Mouse (Mus musculus) heart, postnatal 0 days (tissue): ENCODE measurements around the gene BC052040.

Source experiments
- CTCF ChIP-seq: IDR thresholded peaks from 2 replicates; pipeline ENCODE4 v1.5.1; 2016; ENCODE audit warnings: antibody characterized with exemption, control low read depth, low read depth
- EP300 ChIP-seq: IDR thresholded peaks from 2 replicates; pipeline ENCODE4 v1.6.1; 2016; ENCODE audit warnings: antibody characterized with exemption, low read depth

- no peak for TF ChIP-seq CTCF
- no peak for TF ChIP-seq EP300
Observed at GRCm38 (mm10) chr2:115601280-115601679, 19.8 kb downstream of the BC052040 start.
